Mouse (Mus musculus) liver, embryonic 13.5 days (tissue): Measurements from ENCODE around the gene Msi1. TPM values are rescaled to one million over a fixed set of nuclear protein-coding genes. Genes with fewer than 3 reads are reported as not detected.

Source experiments
- ATAC-seq: fragments of 200-750 bp; cut with Nextera tagmentation; 2 replicates; pipeline ENCODE4 v1.8.0; 2017; ENCODE audit warnings: low read depth, mild to moderate bottlenecking, moderate number of reproducible peaks, moderate library complexity
- DNase-seq: peaks from one replicate; pipeline ENCODE4 v3.0.0; 2022
- H3K27ac ChIP-seq: fragments of 300-500 bp; sonication (generic); 2 replicates; pipeline ENCODE4 v1.5.1; 2015; ENCODE audit warnings: moderate library complexity, mild to moderate bottlenecking, inconsistent platforms
- H3K27me3 ChIP-seq: fragments of 300-500 bp; sonication (generic); 2 replicates; pipeline ENCODE4 v1.6.1; 2015; ENCODE audit warnings: mild to moderate bottlenecking, inconsistent platforms
- H3K36me3 ChIP-seq: fragments of 300-500 bp; sonication (generic); 2 replicates; pipeline ENCODE4 v1.6.1; 2015; ENCODE audit warnings: mild to moderate bottlenecking, inconsistent platforms
- H3K4me1 ChIP-seq: fragments of 300-500 bp; sonication (generic); replicated peaks from 2 replicates; pipeline ENCODE4 v1.6.1; 2015; ENCODE audit warnings: inconsistent platforms
- H3K4me2 ChIP-seq: fragments of 300-500 bp; sonication (generic); 2 replicates; pipeline ENCODE4 v1.6.1; 2015; ENCODE audit warnings: inconsistent platforms, mild to moderate bottlenecking, moderate library complexity
- H3K4me3 ChIP-seq: fragments of 300-500 bp; sonication (generic); replicated peaks from 2 replicates; pipeline ENCODE4 v1.5.1; 2015; ENCODE audit warnings: mild to moderate bottlenecking, inconsistent platforms
- H3K9ac ChIP-seq: fragments of 300-500 bp; sonication (generic); 2 replicates; pipeline ENCODE4 v1.6.1; 2015; ENCODE audit warnings: mild to moderate bottlenecking, inconsistent platforms
- H3K9me3 ChIP-seq: fragments of 300-500 bp; sonication (generic); replicated peaks from 2 replicates; pipeline ENCODE4 v1.6.1; 2016; ENCODE audit warnings: inconsistent platforms
- WGBS: fragments of 180-500 bp; shearing (Covaris S2); methylation state at CpG from one replicate; pipeline ENCODE4 v1.1.7; 2015; ENCODE audit not compliant: insufficient replicate concordance; 5-methylcytosine and 5-hydroxymethylcytosine counted together
- polyA plus RNA-seq: library from polyadenylated mRNA; unstranded; fragments of >200 nt; fragmentation: Nextera tagmentation; extraction: Ambion mirVana; gene quantifications from 2 replicates; pipeline ENCODE4 v1.2.1, GENCODE M21; 2015

Gene Msi1
- polyA plus RNA-seq, 1 experiment from 2014 or later, result 0.83 TPM

DNA sequence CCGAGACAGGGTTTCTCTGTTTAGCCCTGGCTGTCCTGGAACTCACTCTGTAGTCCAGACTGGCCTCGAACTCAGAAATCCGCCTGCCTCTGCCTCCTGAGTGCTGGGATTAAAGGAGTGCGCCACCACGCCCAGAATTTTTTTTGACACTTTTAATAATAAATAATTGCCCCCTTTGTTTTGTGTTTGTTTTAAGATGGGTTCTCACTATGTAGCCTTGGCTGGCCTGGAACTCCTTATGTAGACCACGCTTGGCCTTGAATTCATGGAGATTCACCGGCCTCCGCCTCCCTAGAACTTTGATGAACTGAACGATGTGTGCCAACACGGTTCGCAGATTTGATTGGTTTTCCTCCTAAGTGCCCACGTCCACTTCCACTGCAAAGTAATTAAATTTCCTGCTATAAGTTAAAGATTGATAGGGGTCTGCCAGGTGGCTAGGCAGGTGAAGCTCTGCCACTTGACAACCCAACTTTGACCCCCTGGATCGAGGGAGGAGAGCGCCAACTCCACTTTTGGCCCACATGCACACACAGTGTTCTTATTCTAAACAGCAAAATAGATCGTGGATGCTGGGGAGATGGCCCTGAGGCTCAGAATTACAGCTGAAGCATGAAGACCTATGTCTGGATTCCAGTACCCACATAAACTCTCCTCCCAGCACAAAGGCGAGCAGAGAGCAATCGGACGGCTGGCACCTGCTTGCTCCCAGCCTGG, 56.2 kb downstream of the Msi1 start:
- H3K27ac ChIP-seq, result no peak overlapping the region
- H3K4me2 ChIP-seq, result 0 out of 2 replicates have a peak overlapping the region, but pooled peaks have one; percentile 0
- no peak overlapping the region for H3K4me3 ChIP-seq
- DNase-seq, result no peak
- WGBS, result 81% methylated on average over 18 of the region's 18 CpGs
- H3K4me1 ChIP-seq, result peaks cover 37% of the 10 kb centered on the region
- H3K9me3 ChIP-seq, result no peaks in the 10 kb centered on the region
- no peaks in the 10 kb centered on the region for H3K27me3 ChIP-seq
- no peaks in the 10 kb centered on the region for H3K36me3 ChIP-seq
- no peak for ATAC-seq
- H3K9ac ChIP-seq, result no peak overlapping the region

- no peak overlapping the region for H3K9ac ChIP-seq
- 47% methylated on average over 4 of the region's 4 CpGs for WGBS
- ATAC-seq, result no peak
Observed at GRCm38 (mm10) chr5:115486726-115487125, 57.3 kb downstream of the Msi1 start.

GRCm38 (mm10) chr5:115487353-115487752, 58.0 kb downstream of the Msi1 start:
- Histone ChIP-seq H3K27ac (no peak overlapping the region), H3K27me3 (no peaks in the 10 kb centered on the region), H3K4me2 (no peak overlapping the region), H3K4me1 (peaks cover 54% of the 10 kb centered on the region), H3K4me3 (no peak overlapping the region), H3K36me3 (no peaks in the 10 kb centered on the region), H3K9ac (no peak overlapping the region), H3K9me3 (no peaks in the 10 kb centered on the region)
- ATAC-seq, result no peak
- WGBS, result 80% methylated on average over 8 of the region's 8 CpGs
- DNase-seq, result no peak

More at GRCm38 (mm10) chr5:115486726-115487125, 57.3 kb downstream of the Msi1 start:
- DNase-seq, result no peak
- no peak overlapping the region for H3K27ac ChIP-seq
- H3K9me3 ChIP-seq, result no peaks in the 10 kb centered on the region
- H3K4me1 ChIP-seq, result peaks cover 48% of the 10 kb centered on the region
- H3K4me2 ChIP-seq, result no peak overlapping the region
- H3K4me3 ChIP-seq, result no peak overlapping the region
- no peaks in the 10 kb centered on the region for H3K36me3 ChIP-seq
- H3K27me3 ChIP-seq, result no peaks in the 10 kb centered on the region

DNA sequence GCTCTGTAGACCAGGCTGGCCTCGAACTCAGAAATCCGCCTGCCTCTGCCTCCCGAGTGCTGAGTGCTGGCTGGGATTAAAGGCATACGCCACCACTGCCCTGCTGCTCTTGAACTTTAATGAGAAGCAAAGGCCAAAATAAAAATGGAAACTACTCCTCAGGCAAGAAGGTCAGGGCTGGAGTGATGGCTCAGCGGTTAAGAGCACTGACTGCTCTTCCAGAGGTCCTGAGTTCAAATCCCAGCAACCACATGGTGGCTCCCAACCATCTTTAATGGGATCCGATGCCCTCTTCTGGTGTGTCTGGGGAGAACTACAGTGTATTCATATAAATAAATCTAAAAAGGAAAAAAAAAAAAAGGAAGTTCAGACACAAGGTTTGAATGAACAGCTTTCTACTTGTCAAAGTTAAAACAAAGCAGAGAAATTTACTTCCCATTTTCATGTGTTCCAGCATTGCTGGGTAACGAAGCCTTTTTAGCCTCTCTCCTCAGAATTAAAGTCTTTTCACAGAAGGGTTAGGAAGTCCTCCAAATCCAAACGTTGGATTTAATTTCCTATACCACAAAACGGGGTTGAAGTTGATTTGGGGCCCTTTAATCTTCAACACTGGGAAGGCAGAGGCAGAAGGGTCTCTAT, 58.7 kb downstream of the Msi1 start:
- Histone ChIP-seq H3K4me3 (peak overlapping the region; percentile 41; the same call in 1 of the 2 replicates), H3K9ac (peak overlapping the region; percentile 79), H3K27me3 (no peaks in the 10 kb centered on the region), H3K27ac (peak overlapping the region; percentile 81; the same call in 1 of the 2 replicates), H3K9me3 (no peaks in the 10 kb centered on the region), H3K36me3 (no peaks in the 10 kb centered on the region), H3K4me1 (peaks cover 55% of the 10 kb centered on the region), H3K4me2 (peak overlapping the region; percentile 70)
- no peak for DNase-seq
- 52% methylated on average over 9 of the region's 9 CpGs for WGBS
- ATAC-seq, result no peak

DNA sequence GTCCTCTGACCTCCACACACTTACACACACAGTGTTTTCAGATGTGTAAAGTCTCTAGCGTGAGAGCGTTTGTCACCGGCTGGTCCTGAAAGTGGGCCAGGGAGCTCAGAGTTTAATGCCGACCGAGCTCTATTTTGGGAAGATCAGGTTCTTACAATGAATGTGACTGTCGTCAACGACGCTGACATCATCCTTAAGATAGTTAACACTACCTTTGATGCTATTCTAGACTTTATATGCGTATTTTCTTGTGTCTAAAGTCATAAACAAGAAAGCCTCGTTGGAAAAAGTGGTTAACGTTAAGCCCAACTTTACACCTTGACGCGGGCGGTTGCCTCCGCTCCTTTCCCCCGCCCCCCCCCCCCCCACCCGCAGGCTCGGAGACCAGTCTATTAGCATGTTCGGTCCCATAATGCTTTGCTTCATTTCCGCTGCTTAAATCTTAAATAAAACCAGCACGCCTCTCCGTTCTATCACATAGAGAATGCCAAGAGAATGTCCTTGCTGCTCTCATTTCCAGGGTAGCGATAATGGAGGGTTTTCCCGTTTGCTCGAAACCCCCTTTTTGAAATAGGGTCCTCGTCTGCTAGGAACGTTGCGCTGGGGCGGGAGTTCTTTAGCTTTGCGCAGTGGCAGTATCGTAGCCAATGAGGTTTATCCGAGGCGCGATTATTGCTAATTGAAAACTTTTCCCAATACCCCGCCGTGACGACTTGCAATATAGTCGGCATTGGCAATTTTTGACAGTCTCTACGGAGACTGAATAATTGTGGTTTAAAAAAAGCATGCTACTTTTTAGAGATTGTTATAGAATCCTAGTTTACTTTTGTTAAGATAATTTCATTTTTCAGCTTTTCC, 59.7 kb downstream of the Msi1 start:
- H3K4me2 ChIP-seq, result peak overlapping the region; percentile 70
- DNase-seq (peak; percentile 74), ATAC-seq (peak; percentile 81)
- peak overlapping the region; percentile 100 for H3K27ac ChIP-seq
- peak overlapping the region; percentile 79 for H3K9ac ChIP-seq
- peak overlapping the region; percentile 41 for H3K4me3 ChIP-seq
- under 1% methylated on average over 39 of the region's 39 CpGs for WGBS
- 0 out of 2 replicates have a peak, but pooled peaks cover 2% of the 10 kb centered on the region for H3K27me3 ChIP-seq
- peaks cover 49% of the 10 kb centered on the region for H3K4me1 ChIP-seq
- no peaks in the 10 kb centered on the region for H3K36me3 ChIP-seq
- no peaks in the 10 kb centered on the region for H3K9me3 ChIP-seq

- under 1% methylated on average over 50 of the region's 50 CpGs for WGBS
- peak overlapping the region; percentile 70 for H3K4me2 ChIP-seq
- H3K27me3 ChIP-seq, result 0 out of 2 replicates have a peak, but pooled peaks cover 2% of the 10 kb centered on the region
- peak overlapping the region; percentile 79 for H3K9ac ChIP-seq
- peak overlapping the region; percentile 41 for H3K4me3 ChIP-seq
- no peaks in the 10 kb centered on the region for H3K36me3 ChIP-seq
- H3K9me3 ChIP-seq, result no peaks in the 10 kb centered on the region
- DNase-seq (peak; percentile 84), ATAC-seq (peak; percentile 81)
- H3K4me1 ChIP-seq, result peaks cover 48% of the 10 kb centered on the region
- peak overlapping the region; percentile 100 for H3K27ac ChIP-seq
Observed at GRCm38 (mm10) chr5:115489699-115490637, 60.6 kb downstream of the Msi1 start.

- ATAC-seq, result peak; percentile 1; the same call in 1 of the 2 replicates
- no peaks in the 10 kb centered on the region for H3K36me3 ChIP-seq
- peak overlapping the region; percentile 61 for H3K9ac ChIP-seq
- H3K27me3 ChIP-seq, result 0 out of 2 replicates have a peak, but pooled peaks cover 2% of the 10 kb centered on the region
- WGBS, result 4% methylated on average over 8 of the region's 8 CpGs
- DNase-seq, result no peak
- H3K4me2 ChIP-seq, result peak overlapping the region; percentile 66
- H3K4me1 ChIP-seq, result peaks cover 45% of the 10 kb centered on the region
- no peaks in the 10 kb centered on the region for H3K9me3 ChIP-seq
- peak overlapping the region; percentile 100 for H3K27ac ChIP-seq
- H3K4me3 ChIP-seq, result peak overlapping the region; percentile 21
Observed at GRCm38 (mm10) chr5:115490638-115491000, 61.2 kb downstream of the Msi1 start.

- peak overlapping the region; percentile 66 for H3K4me2 ChIP-seq
- H3K9ac ChIP-seq, result peak overlapping the region; percentile 61
- H3K4me1 ChIP-seq, result peaks cover 45% of the 10 kb centered on the region
- 22% methylated on average over 5 of the region's 5 CpGs for WGBS
- ATAC-seq (no peak), DNase-seq (no peak)
- H3K9me3 ChIP-seq, result no peaks in the 10 kb centered on the region
- 0 out of 2 replicates have a peak, but pooled peaks cover 2% of the 10 kb centered on the region for H3K27me3 ChIP-seq
- H3K27ac ChIP-seq, result peak overlapping the region; percentile 100
- H3K4me3 ChIP-seq, result peak overlapping the region; percentile 21; the same call in 1 of the 2 replicates
- no peaks in the 10 kb centered on the region for H3K36me3 ChIP-seq
Observed at GRCm38 (mm10) chr5:115491076-115491475, 61.7 kb downstream of the Msi1 start.

DNA sequence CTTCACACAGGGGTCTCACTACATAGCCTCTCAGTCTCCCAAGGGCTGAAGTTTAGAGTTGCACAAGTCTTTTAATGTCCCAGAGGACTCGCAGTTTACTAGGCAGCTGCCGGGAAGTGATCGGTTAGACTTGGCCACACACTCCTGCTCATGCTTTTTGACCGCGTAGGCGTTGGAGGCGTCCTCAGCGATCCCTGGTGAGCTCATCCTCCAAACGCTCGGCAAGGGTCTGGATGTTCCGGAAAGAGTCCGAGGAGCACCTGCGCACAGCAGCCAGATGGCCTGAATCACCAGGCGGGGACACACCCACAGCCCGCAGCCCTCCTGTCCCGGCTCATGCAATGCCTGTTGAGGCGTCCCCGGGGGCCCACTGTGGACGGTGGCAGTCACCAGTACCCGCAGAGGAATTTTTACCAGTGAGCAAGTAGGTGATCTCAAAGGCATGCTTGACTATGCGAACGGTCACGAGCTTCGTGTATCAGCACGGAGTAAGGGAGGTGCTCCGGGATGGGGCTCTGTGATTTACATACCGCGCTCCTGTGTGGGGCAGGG, 62.4 kb downstream of the Msi1 start:
- H3K9me3 ChIP-seq, result no peaks in the 10 kb centered on the region
- H3K9ac ChIP-seq, result peak overlapping the region; percentile 68
- 4% methylated on average over 28 of the region's 28 CpGs for WGBS
- H3K27me3 ChIP-seq, result 0 out of 2 replicates have a peak, but pooled peaks cover 2% of the 10 kb centered on the region
- peaks cover 45% of the 10 kb centered on the region for H3K4me1 ChIP-seq
- H3K36me3 ChIP-seq, result no peaks in the 10 kb centered on the region
- peak overlapping the region; percentile 66 for H3K4me2 ChIP-seq
- ATAC-seq (no peak), DNase-seq (peak; percentile 28)
- H3K4me3 ChIP-seq, result peak overlapping the region; percentile 31
- H3K27ac ChIP-seq, result peak overlapping the region; percentile 57
